ENCODE assay signal across 9 mouse cellular contexts in genomic region chr4:59382131-59382530, GRCm38 (mm10). TPM values are rescaled to one million over a fixed set of nuclear protein-coding genes. Genes with fewer than 3 reads are reported as not detected.
A peak's percentile ranks its signal among the peaks of the same experiment; 100 is the strongest.
DNase-seq lines count a peak whose midpoint lies in the region; ATAC-seq lines count a peak whose summit lies in the region.
"Had no signal": no experiment of that assay in that cellular context is flagged by ENCODE, and none has a peak within 500 bp of the region (broad histone marks: within the 10 kb centered on the region; RNA-seq: fewer than 3 reads in every experiment).

No protein-coding gene starts in this region.

- H3K4me3 ChIP-seq in forebrain, embryonic 16.5 days (replicated peaks; ENCODE audit: low read length): no peak overlapping the region
- 0 out of 2 replicates have a peak overlapping the region, but pooled peaks have one; percentile 6 for H3K4me3 ChIP-seq in kidney, embryonic 15.5 days (replicated peaks)
- H3K4me3 ChIP-seq in neural tube, embryonic 14.5 days (ENCODE audit: low read depth, low read length): no peak overlapping the region
- H3K4me3 ChIP-seq: liver, embryonic 15.5 days had no signal

- H3K4me1 ChIP-seq in forebrain, embryonic 16.5 days (replicated peaks; ENCODE audit: control insufficient read depth, insufficient read depth, low read length): peaks cover 26% of the 10 kb centered on the region
- peaks cover 31% of the 10 kb centered on the region for H3K4me1 ChIP-seq in kidney, embryonic 15.5 days
- no peaks in the 10 kb centered on the region for H3K4me1 ChIP-seq in neural tube, embryonic 14.5 days (ENCODE audit: control insufficient read depth, insufficient read depth, low read length)

- WGBS in forebrain, embryonic 16.5 days: 15% methylated on average over 12 of the region's 12 CpGs
- WGBS in kidney, embryonic 15.5 days: 40% methylated on average over 12 of the region's 12 CpGs
- whole genome bisulfite sequencing in neural tube, embryonic 14.5 days: 35% methylated on average over 12 of the region's 12 CpGs

- peak; percentile 95 for DNase-seq in heart, adult 11 months
- no peak for DNase-seq in heart, postnatal 25 days (ENCODE audit: low spot score)
- no peak for DNase-seq in layer of hippocampus, postnatal 25 days (ENCODE audit: extremely low spot score in 1 of 2, low spot score in 1 of 2)
- DNase-seq in thymus, postnatal 10 days (ENCODE audit: low spot score in 2 of 2): no peak
- DNase-seq in layer of hippocampus, postnatal 36 days: no peak

- H3K27me3 ChIP-seq in forebrain, embryonic 16.5 days (replicated peaks; ENCODE audit: control insufficient read depth, insufficient read depth, low read length): no peaks in the 10 kb centered on the region
- H3K27me3 ChIP-seq in kidney, embryonic 15.5 days: no peaks in the 10 kb centered on the region
- H3K27me3 ChIP-seq in neural tube, embryonic 14.5 days (ENCODE audit: control insufficient read depth, insufficient read depth, low read length): no peaks in the 10 kb centered on the region
- H3K27me3 ChIP-seq: liver, embryonic 15.5 days had no signal

- H3K4me2 ChIP-seq in forebrain, embryonic 16.5 days (ENCODE audit: low read length): peak overlapping the region; percentile 14
- peak overlapping the region; percentile 38 for H3K4me2 ChIP-seq in kidney, embryonic 15.5 days
- no peak overlapping the region for H3K4me2 ChIP-seq in neural tube, embryonic 14.5 days (ENCODE audit: low read depth, low read length)
- H3K4me2 ChIP-seq: liver, embryonic 15.5 days had no signal

- no peak overlapping the region for H3K9ac ChIP-seq in forebrain, embryonic 16.5 days (replicated peaks; ENCODE audit: low read depth, low read length)
- no peak overlapping the region for H3K9ac ChIP-seq in kidney, embryonic 15.5 days
- H3K9ac ChIP-seq in neural tube, embryonic 14.5 days (replicated peaks; ENCODE audit: low read depth, low read length): no peak overlapping the region
- H3K9ac ChIP-seq: liver, embryonic 15.5 days had no signal

- H3K9me3 ChIP-seq in forebrain, embryonic 16.5 days (ENCODE audit: control insufficient read depth, low read length): no peaks in the 10 kb centered on the region
- H3K9me3 ChIP-seq in kidney, embryonic 15.5 days (replicated peaks): no peaks in the 10 kb centered on the region
- H3K9me3 ChIP-seq in neural tube, embryonic 14.5 days (ENCODE audit: control insufficient read depth, low read length): no peaks in the 10 kb centered on the region
- H3K9me3 ChIP-seq: liver, embryonic 15.5 days had no signal

- ATAC-seq in forebrain, embryonic 16.5 days: no peak
- ATAC-seq in kidney, embryonic 15.5 days (replicated peaks; ENCODE audit: low FRiP score): peak; percentile 69
- ATAC-seq in neural tube, embryonic 14.5 days (ENCODE audit: low read depth): peak; percentile 24; the same call in 1 of the 2 replicates

- H3K36me3 ChIP-seq in forebrain, embryonic 16.5 days (ENCODE audit: control insufficient read depth, insufficient read depth): no peaks in the 10 kb centered on the region
- no peaks in the 10 kb centered on the region for H3K36me3 ChIP-seq in kidney, embryonic 15.5 days
- no peaks in the 10 kb centered on the region for H3K36me3 ChIP-seq in neural tube, embryonic 14.5 days (ENCODE audit: control insufficient read depth, insufficient read depth, low read length)

- H3K27ac ChIP-seq in forebrain, embryonic 16.5 days (ENCODE audit: low read length): no peak overlapping the region
- H3K27ac ChIP-seq in kidney, embryonic 15.5 days: peak overlapping the region; percentile 45
- H3K27ac ChIP-seq in neural tube, embryonic 14.5 days (ENCODE audit: low read depth, low read length): no peak overlapping the region
- H3K27ac ChIP-seq: liver, embryonic 15.5 days had no signal

- intact Hi-C loops in heart, postnatal 25 days (cut with DNase I): loop anchor here (5.0 kb wide), 1 partner anchor 185 kb away; no protein-coding TSS in a partner anchor

RNA-seq across cellular contexts. Expression of gene Susd1, which starts 56.3 kb away (rescaled TPM):
- 1 to 10 TPM in 1 of 2 experiments, under 1 TPM in 1; 0.94 to 1.6 TPM for total RNA-seq in heart, postnatal 25 days (2021)
- 0.84 and 1.8 TPM in 2 replicates for polyA plus RNA-seq in forebrain, embryonic 16.5 days (2015; fragmentation: Nextera tagmentation; extraction: Ambion mirVana)
- 10.1 and 10.2 TPM in 2 replicates for polyA plus RNA-seq in kidney, embryonic 15.5 days (2015; fragmentation: Nextera tagmentation; extraction: Ambion mirVana)
- 1.3 and 1.4 TPM in 2 replicates for polyA plus RNA-seq in neural tube, embryonic 14.5 days (2014; fragmentation: Nextera tagmentation; extraction: Ambion mirVana)
- 10 to 100 TPM in 1 of 2 experiments, 1 to 10 TPM in 1; 6.6 to 11.6 TPM for total RNA-seq in layer of hippocampus, postnatal 25 days (2021)
- 1 to 10 TPM; 6.3 to 8.2 TPM for total RNA-seq in layer of hippocampus, postnatal 36 days (2021)
